Mouse (Mus musculus): ENCODE data around the gene Sema6d.
A peak's percentile ranks its signal among the peaks of the same experiment; 100 is the strongest.

Sema6d gene

DNA sequence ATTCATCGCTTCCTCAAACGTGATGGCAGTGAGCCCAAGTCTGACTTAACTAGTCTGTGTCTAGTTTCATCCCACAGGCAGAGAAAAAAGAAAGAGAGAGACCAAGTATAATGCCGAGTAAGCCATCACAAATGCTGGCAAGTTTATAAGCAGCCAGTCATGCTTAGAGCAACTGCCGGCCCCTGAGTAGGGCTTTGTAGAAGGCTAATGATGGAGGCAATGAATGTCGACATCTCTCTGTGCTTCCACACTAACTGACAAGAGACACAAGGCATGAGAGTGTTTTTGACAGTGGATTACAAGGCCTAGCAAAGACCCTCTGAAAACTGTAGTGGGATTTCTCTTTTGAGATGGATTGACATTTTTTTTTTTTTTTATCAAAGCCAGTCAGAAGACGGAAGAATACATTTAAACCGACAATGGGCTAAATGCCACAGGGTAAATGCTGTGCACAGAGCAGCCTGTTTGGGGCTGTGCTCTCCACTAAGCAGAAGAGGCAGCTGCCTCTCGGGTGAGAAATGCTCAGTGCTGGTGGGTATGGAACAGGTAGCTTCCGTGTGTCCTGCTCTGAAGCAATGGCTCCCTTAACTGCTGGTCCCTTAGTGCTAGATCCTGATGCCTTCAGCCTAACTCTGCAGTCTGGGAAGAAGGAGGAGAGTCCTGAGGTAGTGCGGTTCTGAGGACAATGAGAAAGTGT, 380.7 kb downstream of the Sema6d start:
- no peak for DNase-seq (ENCODE audit: low spot score)

DNA sequence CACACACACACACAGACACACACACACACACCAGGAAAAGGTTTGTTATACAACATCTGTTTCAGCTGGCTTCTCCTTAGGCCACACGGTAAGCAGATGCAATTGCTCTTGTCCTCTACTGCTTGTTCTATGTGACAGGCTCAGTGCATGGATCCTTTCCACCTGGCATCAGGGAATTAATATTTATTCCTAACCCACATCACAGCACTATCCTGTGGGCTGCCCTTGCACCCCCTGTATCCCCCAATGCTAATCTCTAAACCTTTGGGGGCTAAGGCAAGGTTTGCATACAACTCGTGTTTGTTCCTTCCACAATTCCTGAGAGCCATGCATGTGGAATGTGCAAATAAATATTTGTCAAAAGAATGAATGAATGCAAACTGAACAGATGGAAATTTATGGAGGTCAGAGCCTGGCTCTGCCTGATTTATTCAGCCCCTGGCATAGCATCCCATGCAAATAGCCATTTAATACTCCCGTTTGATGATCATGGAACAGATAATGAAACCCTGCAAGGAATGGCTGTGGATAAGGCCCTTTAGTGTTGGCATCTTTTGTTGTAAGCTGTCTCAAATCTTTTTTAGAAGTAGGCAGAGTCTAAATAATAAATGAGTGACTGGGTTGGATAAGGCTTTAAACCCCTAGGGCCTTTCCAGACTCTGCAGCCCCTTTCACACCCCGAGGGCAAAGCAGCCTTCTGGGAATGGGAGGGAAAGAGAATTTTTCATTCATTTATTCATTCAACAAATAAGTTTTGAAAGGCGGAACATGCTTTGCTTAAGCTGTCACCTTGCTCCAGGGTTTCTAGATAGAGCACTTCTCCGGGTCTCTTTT, 383.1 kb downstream of the Sema6d start:
- no peak for DNase-seq (ENCODE audit: low spot score)

DNA sequence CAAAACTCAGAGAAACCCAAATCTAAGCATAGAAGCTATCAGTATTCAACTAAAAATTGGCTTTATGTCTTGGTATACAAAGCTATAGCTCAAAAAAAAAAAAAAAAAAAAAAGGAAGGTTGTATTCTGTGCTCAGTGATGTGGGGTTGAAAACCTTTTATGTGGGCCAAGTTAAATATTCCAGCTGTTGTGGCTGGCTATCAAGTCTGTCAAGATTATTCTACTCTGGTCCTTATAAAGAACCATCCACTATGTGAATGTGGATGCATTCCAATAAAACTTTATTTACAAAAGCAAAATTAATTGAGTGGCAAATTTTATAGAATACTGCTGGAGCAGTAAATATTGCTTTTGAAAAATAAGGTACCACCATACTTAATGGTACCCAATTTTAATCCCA, 388.1 kb downstream of the Sema6d start:
- no peak for DNase-seq (ENCODE audit: low spot score)

DNA sequence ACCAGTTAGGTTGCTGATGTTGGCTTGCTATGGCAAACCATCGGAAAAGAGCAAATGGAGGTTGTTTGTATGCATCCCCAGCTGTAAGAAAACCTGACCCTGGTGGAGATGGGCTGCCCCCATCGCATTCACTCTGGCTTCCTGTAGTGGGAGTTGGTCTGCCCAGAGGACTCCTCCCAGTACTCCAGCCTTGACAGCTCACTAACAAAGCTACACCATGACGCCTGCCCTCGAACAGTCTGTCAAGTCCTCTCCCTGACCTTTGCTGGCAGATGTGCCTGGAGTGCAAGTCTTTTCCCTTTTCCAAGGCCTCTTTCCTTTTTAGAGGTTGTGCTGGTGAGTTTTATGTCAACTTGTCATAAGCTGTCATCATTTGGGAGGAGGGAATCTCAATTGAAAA, 388.8 kb downstream of the Sema6d start:
- no peak for DNase-seq (ENCODE audit: low spot score)

DNA sequence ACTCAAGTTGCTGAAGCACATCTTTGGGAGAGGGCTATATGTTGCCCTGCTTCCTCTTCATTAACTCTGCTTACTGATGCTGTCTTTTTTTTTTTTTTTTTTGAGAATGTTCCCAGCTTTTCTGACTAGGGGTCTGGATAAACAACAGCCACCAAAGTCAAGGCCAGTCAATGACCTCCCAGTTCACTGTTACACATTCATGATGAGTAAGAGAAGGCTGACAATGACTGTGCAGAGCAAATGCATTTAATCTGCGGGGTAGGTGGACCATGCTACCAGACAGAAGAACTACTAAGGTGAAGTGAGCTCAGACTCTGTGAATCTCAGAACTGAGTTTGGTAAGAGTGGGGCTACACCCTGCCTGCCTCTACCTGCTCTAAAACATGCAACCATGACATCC, 396.0 kb downstream of the Sema6d start:
- DNase-seq (ENCODE audit: low spot score) = no peak

DNA sequence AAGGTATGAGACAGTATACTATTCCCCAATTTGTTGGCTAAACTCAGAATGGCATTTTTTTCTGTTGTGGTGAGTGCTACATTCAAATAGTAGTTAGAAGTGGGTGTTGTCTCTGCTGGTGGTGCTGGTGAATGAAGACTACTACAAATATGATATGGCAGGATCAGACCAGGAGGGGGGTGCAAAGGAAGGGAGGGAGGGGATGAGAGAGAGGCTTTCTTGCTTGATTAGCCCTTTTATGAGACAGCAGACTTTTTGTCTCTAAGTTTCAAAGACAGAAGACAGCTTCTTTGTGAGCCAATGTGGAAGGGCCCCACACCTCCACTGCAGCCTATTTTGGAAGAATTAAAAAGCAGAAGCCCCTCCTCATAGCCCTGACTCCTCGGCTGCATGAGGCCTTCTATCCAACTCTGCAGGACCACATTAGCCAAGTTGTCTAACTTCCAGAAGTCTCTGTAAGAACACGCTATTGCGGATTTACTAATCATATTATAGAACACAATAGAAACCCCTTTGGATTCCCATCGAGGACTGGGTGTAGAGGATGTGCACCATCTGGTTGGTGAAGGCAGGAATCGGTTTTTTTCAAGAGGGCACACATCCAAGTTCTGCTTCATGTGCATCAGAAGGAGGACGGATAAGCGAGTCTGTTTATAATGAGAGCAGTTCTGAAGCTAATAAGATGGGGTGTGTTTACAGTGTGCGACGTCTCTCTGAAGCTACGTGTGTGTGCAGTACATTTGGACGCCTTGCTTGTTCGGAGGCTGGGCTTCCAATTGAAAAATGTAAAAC, 400.4 kb downstream of the Sema6d start:
- peak; percentile 57 for DNase-seq (ENCODE audit: low spot score)

DNA sequence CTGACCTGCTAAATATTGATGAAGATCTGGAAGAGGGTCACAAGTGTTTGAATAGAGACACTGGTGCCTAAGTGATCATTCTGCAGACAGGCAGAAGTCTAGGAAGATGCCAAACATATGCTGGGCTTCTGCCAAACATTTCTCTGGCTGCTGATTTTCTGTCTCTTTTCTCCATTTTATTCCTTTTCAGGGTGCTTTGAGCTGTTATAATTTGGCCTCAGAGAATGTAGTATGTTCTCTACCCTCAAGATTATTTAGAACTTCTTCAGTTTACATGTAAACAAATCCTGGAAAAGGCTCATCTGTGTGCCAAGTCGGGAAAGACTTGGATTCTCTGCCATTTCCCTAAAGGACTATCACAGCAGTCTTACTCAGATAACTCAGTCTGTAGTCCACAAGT, 406.0 kb downstream of the Sema6d start:
- no peak for DNase-seq (ENCODE audit: low spot score)

DNA sequence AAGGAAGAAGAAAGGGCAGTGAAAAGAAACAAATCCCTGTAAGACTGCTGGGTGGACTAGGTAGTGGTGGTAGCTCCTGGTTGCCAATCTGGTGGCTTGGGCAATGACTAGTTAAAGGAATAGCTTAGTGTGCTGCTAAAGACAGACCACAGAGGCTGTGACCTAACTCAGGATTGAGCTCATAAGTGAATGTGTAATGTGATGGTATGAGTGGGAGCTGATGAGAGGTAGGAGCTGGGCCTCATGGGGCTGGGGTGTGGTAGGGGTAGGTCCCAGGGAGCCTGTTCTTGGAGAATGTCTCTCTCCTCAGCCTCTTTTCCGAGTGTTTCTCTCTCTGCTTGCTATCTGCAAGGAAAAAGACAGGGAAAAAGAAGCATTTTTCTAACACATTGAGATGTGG, 409.9 kb downstream of the Sema6d start:
- DNase-seq (ENCODE audit: low spot score) = no peak

DNA sequence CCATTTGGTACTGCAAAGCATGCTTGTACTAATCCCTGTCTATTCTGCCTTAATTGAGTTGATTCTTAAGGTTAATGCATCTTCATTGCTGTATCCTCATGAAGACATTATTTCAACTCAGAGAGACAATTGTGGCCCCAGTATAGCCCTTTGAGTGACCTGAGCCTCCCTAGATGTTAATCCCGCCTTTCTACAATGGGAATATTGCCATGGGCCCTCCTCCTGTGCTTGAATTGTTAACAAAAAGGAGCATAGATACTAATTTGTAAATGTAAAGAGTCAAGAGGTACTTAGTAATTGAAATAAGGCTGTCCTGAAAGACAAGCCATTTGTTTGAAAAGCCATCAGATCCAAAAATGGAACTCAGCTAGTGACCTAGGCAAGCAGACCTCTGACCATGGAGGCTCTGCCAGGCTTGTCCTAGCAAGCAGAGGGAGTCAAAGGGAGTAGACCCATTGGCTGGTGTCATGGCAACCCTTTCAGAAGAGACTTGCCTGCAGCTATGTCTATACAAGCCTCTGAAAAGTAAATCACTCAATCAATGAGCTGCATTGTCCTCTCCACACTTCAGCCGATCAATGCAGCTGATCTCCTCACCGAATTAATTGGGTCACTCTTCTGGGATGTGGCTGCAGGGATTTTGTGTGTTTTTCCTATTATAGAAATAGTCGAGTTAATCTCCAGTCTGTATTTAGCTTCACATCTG, 416.2 kb downstream of the Sema6d start:
- DNase-seq (ENCODE audit: low spot score) = no peak

DNA sequence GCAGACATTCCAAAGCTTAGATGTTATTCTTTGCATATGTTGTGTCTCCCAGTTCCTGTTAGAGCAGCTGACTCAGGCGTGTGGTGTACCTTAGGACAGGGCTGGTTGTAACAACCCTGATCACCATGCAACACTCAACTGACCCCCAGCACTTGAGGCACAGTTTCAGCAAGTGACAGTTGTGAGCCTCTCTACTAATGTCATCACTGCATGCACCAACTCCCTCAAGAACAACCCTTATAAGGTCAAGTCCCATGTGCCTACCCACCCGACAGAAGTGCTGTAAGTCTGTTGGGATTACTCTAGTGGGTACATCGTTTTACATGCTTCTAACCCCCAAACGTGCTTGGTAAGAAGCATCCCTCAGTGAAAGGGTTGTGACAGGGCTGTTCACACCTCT, 418.0 kb downstream of the Sema6d start:
- no peak for DNase-seq (ENCODE audit: low spot score)

DNA sequence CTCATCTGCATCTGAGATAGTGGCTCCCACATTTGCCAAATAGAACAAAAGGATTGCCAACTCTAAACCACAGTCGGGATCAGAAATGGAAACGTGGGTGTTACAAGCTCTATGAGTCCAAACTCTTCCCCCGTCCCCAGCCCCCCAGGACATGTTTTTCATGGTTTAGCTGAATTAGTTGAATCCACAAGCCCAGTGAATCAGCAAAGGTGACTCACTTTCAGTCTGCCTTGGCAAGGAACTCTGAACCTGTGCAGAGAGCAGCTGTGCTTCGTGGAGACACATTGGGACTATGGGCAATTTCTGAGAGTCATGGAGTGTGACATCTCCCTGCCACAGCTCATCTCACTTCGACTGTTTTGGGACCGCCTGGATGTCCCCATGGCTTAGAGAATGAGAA, 419.7 kb downstream of the Sema6d start:
- peak; percentile 41 for DNase-seq (ENCODE audit: low spot score)

DNA sequence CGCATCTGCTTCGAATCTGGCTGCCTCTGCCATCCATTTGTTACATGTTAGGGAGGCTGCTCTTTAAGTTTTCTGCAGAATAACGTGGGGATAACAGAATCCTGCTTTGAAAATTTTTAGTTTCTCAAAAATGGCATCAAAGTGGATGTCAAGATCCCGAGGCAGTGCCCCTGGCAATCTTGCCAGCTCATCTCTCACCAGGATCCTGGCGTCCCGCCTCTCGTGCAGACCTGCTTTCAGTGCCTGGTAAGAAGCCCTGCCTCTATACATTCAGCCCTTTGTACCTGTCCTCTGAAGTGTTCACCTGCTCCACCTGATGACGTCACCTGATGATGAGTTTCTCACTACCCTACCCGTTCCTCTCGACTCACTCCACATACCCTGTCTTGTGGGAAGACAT, 422.1 kb downstream of the Sema6d start:
- DNase-seq (ENCODE audit: low spot score) = no peak

DNA sequence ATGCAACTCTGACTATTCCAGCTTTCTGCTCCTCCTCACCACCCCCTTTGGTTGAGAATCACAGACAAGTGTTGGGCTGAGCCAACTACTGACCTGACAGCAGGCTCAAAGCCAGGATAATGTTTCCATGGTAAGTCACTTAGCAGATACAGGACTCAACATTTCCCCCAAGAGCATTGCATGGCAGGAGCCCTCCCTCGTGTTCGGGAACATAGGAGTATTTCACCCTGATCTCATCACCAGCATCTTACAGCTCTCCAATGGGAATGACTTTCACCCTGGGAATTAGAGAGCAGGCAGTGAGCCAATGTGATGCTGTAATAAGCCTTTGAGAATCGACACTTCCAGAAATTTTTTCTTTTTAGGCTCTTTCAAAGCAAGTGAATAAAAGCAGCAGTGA, 432.7 kb downstream of the Sema6d start:
- DNase-seq (ENCODE audit: low spot score) = no peak

DNA sequence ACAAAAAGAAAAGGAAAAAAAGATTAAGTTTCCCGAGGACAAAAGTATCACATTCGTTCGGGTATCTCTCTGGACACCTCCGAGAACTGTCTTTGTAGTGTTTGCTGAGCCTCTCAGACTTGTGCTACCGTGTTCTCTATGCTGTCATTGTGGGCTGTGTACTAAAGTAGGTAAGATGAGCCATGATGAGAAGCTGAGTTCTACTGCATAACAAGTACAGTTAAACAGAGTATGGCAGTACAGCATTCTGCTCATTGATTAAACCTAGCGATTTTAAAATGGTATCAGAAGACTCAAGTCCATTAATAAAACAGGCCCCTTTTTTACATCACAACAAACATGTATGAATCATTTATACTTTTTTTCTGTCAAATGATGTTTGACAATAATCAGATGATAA, 433.9 kb downstream of the Sema6d start:
- no peak for DNase-seq (ENCODE audit: low spot score)

DNA sequence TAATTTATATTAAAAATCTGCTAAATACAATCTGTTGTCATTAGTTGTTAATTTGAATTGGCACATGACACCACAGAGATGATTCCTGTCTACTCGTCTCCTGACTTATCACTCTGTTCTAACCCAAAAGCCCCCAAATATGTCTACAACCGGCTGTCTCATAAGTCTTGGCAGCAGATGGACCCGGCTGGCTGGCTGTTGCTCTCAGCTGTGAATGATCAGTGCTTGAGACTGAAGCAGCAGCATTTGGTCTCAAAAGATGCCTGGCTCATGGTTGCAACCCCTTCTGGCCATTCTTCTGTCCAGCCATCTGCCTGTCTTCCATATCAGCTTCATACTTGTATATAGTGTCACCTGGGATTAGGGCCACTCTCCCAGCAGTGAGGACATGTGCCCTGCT, 434.4 kb downstream of the Sema6d start:
- peak; percentile 63 for DNase-seq (ENCODE audit: low spot score)

DNA sequence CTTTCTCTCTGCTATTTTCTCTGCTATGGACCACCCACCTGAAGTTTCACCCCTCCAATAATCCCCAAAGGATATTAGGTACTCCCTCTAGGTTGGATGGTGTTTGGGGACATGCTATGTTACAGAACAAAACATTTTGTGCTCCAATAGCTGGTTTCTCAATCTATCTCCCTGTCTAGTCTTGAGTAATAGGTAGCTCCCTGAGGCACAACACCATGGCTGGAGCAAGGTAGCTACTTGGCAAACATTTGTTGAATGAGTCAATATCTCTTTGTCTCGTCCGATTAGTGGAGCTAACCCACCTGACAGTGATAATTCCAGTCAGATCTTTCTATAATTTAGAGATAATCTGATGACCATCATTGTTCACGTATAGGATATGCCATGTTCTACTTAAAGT, 437.9 kb downstream of the Sema6d start:
- DNase-seq (ENCODE audit: low spot score) = no peak

DNA sequence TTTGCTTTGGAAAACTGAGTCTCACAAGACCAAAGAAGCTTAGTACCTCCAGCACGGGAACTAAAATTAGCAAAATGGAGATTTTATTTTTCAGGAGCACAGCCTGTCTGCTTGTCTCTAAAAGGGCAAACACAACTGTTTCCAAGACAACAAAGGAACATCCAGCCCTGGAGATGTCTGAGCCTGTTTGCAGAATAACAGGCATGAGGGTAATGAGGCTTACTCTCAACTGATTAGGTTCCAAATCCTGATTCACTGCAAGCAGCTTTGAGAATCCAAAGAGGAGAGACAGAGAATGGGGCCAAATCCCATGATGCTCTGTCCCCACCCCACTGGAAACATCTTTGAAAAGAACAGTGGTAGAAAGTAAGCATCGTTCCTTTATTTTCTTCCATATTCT, 440.7 kb downstream of the Sema6d start:
- DNase-seq (ENCODE audit: low spot score) = no peak

DNA sequence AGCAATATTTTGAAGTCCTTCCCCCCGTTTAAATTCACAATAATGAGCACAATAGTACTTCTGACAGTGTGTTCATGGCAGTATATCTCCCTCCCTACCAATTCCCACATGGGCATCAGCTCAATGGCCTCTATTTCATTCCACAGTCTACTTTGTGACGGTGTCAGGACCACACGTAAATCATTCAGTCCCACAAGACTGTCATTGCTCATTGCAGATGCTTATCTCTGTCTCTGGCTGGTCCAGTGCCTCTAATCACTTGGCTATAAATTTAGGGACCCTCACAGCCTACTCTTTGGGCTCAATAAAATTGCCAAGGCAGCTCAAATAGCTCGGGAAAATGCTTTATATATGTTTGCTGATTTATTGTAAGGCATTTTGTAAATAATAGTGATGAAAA, 441.3 kb downstream of the Sema6d start:
- no peak for DNase-seq (ENCODE audit: low spot score)

DNA sequence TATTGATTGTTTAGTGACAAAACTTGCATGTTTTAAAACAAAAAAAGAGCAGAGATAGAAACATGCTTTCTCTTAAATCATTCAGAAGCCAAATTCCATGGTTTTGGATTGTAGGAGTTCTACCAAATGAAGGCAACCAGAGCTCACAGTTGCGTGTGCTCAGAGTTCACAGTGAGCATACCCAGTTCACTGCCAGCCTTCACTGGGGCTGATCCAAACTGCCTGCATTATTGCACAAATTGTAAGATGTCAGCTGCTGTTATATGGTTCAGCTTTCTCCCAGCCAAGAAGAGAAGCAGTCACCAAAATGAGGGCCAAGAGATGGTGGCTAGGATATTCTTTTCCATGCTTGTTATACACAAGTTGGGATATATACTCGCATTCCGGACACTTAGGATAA, 443.1 kb downstream of the Sema6d start:
- peak; percentile 30 for DNase-seq (ENCODE audit: low spot score)

DNA sequence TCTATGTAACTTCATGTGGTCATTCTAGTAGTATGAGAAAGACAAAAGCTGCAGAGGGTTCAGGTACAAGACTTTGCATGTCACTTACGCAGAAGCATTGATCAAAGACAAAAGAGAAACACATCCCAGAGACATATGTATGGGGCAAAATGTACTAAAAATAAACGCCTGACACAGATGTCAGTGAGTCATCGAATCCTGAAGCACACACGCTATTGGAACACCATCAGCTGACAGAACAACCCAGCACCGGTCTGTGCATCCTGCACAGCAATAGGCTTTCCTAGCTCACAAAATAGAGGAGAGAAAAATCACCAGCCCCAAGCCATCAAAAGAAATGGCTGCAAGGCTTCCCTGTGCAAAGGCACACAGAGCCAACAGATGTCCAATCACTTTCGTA, 443.8 kb downstream of the Sema6d start:
- peak; percentile 61 for DNase-seq (ENCODE audit: low spot score)

DNA sequence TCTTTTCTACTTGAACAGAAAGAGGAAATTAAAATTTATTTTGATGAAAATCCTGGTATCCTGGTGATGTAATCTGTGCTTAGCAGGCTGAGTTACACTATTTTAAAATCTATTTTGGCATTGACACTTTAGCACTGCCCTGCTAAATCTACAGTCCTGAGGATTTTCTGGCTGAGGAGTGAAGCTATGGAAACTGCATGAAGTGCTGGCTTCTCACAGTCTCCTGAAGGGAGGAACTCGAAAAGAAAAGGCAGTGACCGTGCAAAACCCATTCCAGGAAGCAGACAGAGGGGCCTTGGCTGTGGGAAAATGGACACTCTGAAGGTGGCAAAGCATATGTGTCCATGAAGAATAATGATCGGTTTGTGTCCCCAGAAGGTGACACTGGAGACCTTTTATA, 460.5 kb downstream of the Sema6d start:
- DNase-seq (ENCODE audit: low spot score) = no peak

DNA sequence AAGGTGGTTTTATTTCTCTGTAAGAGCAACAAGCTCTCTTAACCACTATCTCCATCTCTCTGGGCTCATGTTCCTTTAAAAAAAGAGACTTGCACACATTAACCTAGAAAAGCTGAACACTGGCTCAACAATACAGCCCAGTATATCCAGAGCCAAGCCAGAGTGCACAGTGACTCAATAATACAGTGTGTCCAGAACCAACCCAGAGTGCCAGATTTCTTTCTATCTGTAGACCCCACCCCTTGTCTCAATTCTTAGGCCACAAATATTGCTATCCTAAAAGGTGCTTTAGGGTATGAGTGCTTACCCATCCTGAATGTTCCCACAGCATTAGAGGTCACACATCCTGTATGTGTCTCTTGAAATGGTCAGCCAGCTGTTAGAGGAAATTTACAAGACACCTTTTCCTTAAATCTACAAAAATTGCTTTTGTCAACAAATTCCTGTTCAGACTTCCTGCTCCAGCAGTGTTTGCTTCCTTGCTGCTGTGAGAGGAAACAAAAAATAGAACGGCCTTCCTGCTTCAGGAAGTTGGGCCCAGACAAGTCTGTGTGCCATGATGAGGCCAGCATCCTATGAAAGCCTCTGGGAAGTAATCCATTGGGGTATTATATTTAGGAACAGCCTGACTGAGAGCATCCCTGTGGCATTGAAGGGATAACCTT, 465.1 kb downstream of the Sema6d start:
- no peak for DNase-seq (ENCODE audit: low spot score)
